Mouse (Mus musculus): ENCODE measurements around the gene Cpne1. TPM values are rescaled to one million over a fixed set of nuclear protein-coding genes. Genes with fewer than 3 reads are reported as not detected.

Cpne1 gene
- total and polyA plus RNA-seq, 3 experiments, result 33.0 to 39.8 (median 34.0) TPM

DNA sequence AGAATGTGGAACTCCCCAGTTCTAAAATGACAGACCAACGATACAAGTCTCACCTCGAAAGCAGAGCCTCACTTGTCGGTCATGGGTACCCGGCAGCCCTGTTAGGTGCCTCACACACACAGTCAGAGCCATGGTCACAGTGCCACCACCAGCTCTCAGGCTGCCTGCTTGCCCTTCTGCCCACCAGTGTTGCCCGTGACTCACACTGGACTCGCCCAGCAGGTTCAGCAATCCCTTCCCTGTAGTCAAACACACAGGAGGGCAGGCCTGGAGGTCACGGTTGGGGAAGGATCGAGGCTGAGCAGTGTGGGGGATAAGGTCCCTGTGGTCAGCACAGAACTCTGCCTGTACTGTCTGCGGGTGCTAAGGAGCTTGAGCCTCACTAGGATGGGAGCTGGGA lies 58.9 kb downstream of the Cpne1 start, which contains the start of gene Fer1l4:
Gene Fer1l4, minus strand, starts transcription at position 132 of the 400 bp plus-strand sequence.
- TF ChIP-seq ZNF384 (IDR thresholded peaks at IDR 0.05; ENCODE audit: low read depth, low read length) (no peak), JUND (conservative IDR thresholded peaks at IDR 0.05; ENCODE audit: low read depth, low read length) (no peak), NRF1 (IDR thresholded peaks at IDR 0.05; ENCODE audit: low read depth, low read length) (no peak), BHLHE40 (IDR thresholded peaks at IDR 0.05; ENCODE audit: low read depth, low read length) (no peak), MYC (IDR thresholded peaks at IDR 0.05; ENCODE audit: low read depth, low read length) (no peak), USF2 (conservative IDR thresholded peaks at IDR 0.05; ENCODE audit: low read depth, low read length) (no peak), PAX5 (IDR thresholded peaks at IDR 0.05; ENCODE audit: low read length) (no peak), UBTF (IDR thresholded peaks at IDR 0.05; ENCODE audit: low read depth, low read length) (no peak), SIN3A (IDR thresholded peaks at IDR 0.05; ENCODE audit: low read length) (no peak), MAX (IDR thresholded peaks at IDR 0.05; ENCODE audit: low read length) (no peak), MXI1 (IDR thresholded peaks at IDR 0.05; ENCODE audit: low read depth, low read length) (no peak), MAFK (IDR thresholded peaks at IDR 0.05; ENCODE audit: insufficient replicate concordance, low read length) (no peak), RCOR1 (conservative IDR thresholded peaks at IDR 0.05; ENCODE audit: low read depth, low read length) (no peak), CHD1 (IDR thresholded peaks at IDR 0.05; ENCODE audit: low read depth, low read length) (no peak), RAD21 (IDR thresholded peaks at IDR 0.05; ENCODE audit: low read depth, low read length) (no peak)
- peaks cover 6 to 11% of the 10 kb centered on the region in 2 experiments for H3K4me1 ChIP-seq (ENCODE audit: control insufficient read depth in 1 of 2, insufficient read depth in 2 of 2)

DNA sequence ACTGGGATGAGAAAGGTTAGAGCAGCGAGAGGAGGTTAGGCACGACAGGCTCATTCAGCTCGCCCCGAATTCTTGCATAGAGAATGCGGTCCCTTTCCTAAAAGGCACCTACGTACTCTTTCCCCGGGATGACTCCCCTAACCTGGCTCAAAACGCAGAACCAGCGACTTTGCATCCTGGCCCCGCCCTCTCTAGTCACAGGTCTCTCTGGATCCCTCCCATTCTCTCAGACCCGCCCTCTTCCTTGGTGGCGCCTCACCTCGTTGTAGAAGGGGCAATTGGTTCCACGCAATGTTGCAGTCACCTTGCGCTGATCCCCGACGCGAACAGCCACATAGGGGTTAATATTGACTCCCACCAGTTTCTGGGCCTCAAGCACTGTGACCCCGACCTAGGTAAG lies 63.8 kb downstream of the Cpne1 start:
- in situ Hi-C loops (cut with MboI; ENCODE audit: low pct_ligation_motif_present, low pct_unique_long_range_greater_than_20kb, low sequenced_read_pairs) (no loop called here), dilution Hi-C loops (cut with MboI; ENCODE audit: extremely low pct_ligation_motif_present, extremely low pct_unique_long_range_greater_than_20kb, low sequenced_read_pairs) (no loop called here)
- H3K9ac ChIP-seq (ENCODE audit: insufficient read depth, low read depth), result no peak overlapping the region
- no peaks in the 10 kb centered on the region for H3K9me3 ChIP-seq (replicated peaks; ENCODE audit: low read length)
- H3K27ac ChIP-seq (ENCODE audit: insufficient read depth, low read depth), result no peak overlapping the region
- peak overlapping the region; percentile 84 for H3K4me2 ChIP-seq (ENCODE audit: insufficient read depth, low read depth, poor library complexity, severe bottlenecking)
- TF ChIP-seq JUN (IDR thresholded peaks at IDR 0.05; ENCODE audit: insufficient read depth, low read depth, low read length) (no peak), RAD21 (IDR thresholded peaks at IDR 0.05; ENCODE audit: low read depth, low read length) (no peak), GABPA (IDR thresholded peaks at IDR 0.05; ENCODE audit: insufficient replicate concordance, low read depth, low read length) (no peak), HCFC1 (IDR thresholded peaks at IDR 0.05; ENCODE audit: low read depth, low read length) (no peak), E2F4 (IDR thresholded peaks at IDR 0.05; ENCODE audit: insufficient replicate concordance, low read depth, low read length) (no peak), SIN3A (IDR thresholded peaks at IDR 0.05; ENCODE audit: low read length) (no peak), ZKSCAN1 (IDR thresholded peaks at IDR 0.05; ENCODE audit: borderline replicate concordance, low read depth, low read length) (no peak), TCF12 (IDR thresholded peaks at IDR 0.05; ENCODE audit: low read depth, low read length) (no peak), MAZ (IDR thresholded peaks at IDR 0.05; ENCODE audit: low read depth, low read length) (no peak), NELFE (IDR thresholded peaks at IDR 0.05; ENCODE audit: low read depth, low read length) (no peak), POLR2A (IDR thresholded peaks at IDR 0.05; ENCODE audit: low read depth, low read length) (no peak), BHLHE40 (IDR thresholded peaks at IDR 0.05; ENCODE audit: low read depth, low read length) (no peak), MEF2A (IDR thresholded peaks at IDR 0.05; ENCODE audit: borderline replicate concordance, low read depth, low read length) (no peak), TBP (conservative IDR thresholded peaks at IDR 0.05; ENCODE audit: low read depth, low read length) (no peak), USF2 (conservative IDR thresholded peaks at IDR 0.05; ENCODE audit: low read depth, low read length) (no peak), EP300 (IDR thresholded peaks at IDR 0.05; ENCODE audit: low read length) (no peak), ZC3H11A (IDR thresholded peaks at IDR 0.05; ENCODE audit: low read depth, low read length) (no peak)
- no peaks in the 10 kb centered on the region for H3K79me2 ChIP-seq (replicated peaks; ENCODE audit: control insufficient read depth, extremely low read depth, insufficient read depth, poor library complexity, severe bottlenecking)
- peaks cover 10 to 14% of the 10 kb centered on the region in 2 experiments for H3K4me1 ChIP-seq (ENCODE audit: control insufficient read depth in 1 of 2, insufficient read depth in 2 of 2)
- no peaks in the 10 kb centered on the region for H3K36me3 ChIP-seq (replicated peaks in 1 of 2; ENCODE audit: control insufficient read depth in 1 of 2, insufficient read depth in 1 of 2, low read length in 1 of 2)
- DNase-seq (ENCODE audit: extremely low read depth), result peak; percentile 46
- H3K27me3 ChIP-seq (replicated peaks), result peaks cover 93% of the 10 kb centered on the region
- H3K4me3 ChIP-seq (replicated peaks in 1 of 3; ENCODE audit: low read depth in 2 of 3, low read length in 2 of 3, poor library complexity in 1 of 3), result no peak overlapping the region

More for the DNA sequence above, 58.9 kb downstream of the Cpne1 start, which contains the start of gene Fer1l4:
- H3K36me3 ChIP-seq (replicated peaks in 1 of 2; ENCODE audit: control insufficient read depth in 1 of 2, insufficient read depth in 1 of 2, low read length in 1 of 2), result no peaks in the 10 kb centered on the region
- no peaks in the 10 kb centered on the region for H3K79me2 ChIP-seq (replicated peaks; ENCODE audit: control insufficient read depth, extremely low read depth, insufficient read depth, poor library complexity, severe bottlenecking)
- dilution Hi-C loops (cut with MboI; ENCODE audit: extremely low pct_ligation_motif_present, extremely low pct_unique_long_range_greater_than_20kb, low sequenced_read_pairs) (no loop called here), in situ Hi-C loops (cut with MboI; ENCODE audit: low pct_ligation_motif_present, low pct_unique_long_range_greater_than_20kb, low sequenced_read_pairs) (no loop called here)
- H3K27ac ChIP-seq (ENCODE audit: insufficient read depth, low read depth), result no peak within 1 kb of the TSS
- 0 out of 2 replicates have a peak within 1 kb of the TSS, but pooled peaks have one; percentile 13 for H3K4me2 ChIP-seq (ENCODE audit: insufficient read depth, low read depth, poor library complexity, severe bottlenecking)
- H3K9ac ChIP-seq (ENCODE audit: insufficient read depth, low read depth), result no peak within 1 kb of the TSS
- DNase-seq (ENCODE audit: extremely low read depth), result no peak
- no peak within 1 kb of the TSS for H3K4me3 ChIP-seq (replicated peaks in 1 of 3; ENCODE audit: low read depth in 2 of 3, low read length in 2 of 3, poor library complexity in 1 of 3)
- peaks cover 76% of the 10 kb centered on the region for H3K27me3 ChIP-seq (replicated peaks)
- H3K9me3 ChIP-seq (replicated peaks; ENCODE audit: low read length), result peaks cover 8% of the 10 kb centered on the region

Measured in CH12.LX (cell line).